Mouse (Mus musculus) c-Kit-negative CD71-positive TER-119-positive erythroid progenitor cells, embryonic 14.5 days (primary cell): ENCODE data around the gene Macrod1.

Source experiments
- DNase-seq: peaks from one replicate; pipeline ENCODE4 v3.0.0-alpha.2; 2013; ENCODE audit warnings: low read depth, low spot score

The Macrod1 gene

GRCm38 (mm10) chr19:7236742-7237141 lies 180.1 kb downstream of the Macrod1 start:
- no peak for DNase-seq

GRCm38 (mm10) chr19:7239574-7239973 lies 183.0 kb downstream of the Macrod1 start:
- no peak for DNase-seq

DNA sequence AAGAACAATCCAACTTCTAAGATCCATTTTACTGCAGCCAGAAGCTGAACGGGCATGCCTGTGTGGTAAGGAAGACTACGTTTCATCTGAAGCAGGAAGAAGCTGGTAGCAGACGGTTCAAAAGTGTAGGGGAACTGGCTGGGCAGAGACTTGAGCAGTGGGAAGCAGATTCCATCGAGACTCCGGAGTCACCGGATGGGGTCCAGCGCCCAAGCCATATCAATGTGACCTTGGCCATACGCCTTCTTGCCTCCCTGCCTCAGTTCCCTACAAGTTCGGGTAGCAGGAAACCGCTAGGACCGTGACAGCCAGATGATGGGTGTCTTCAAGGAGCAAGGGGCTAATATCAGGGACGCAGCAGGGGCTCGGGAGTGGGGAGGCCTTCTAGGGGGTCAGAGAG lies 183.7 kb downstream of the Macrod1 start:
- DNase-seq: no peak

- peak; percentile 88 for DNase-seq
These were observed 184.4 kb downstream of the Macrod1 start, which contains the start of gene Naa40 for GRCm38 (mm10) chr19:7240782-7241690. TSS of gene Naa40 (minus strand) at chr19:7241183.

- no peak for DNase-seq
These were observed 189.4 kb downstream of the Macrod1 start for GRCm38 (mm10) chr19:7246021-7246420.
